ENCODE assay signal across 7 mouse cellular contexts in genomic region chr13:62712611-62713010, GRCm38 (mm10). TPM values are rescaled to one million over a fixed set of nuclear protein-coding genes. Genes with fewer than 3 reads are reported as not detected.
DNase-seq lines count a peak whose midpoint lies in the region; ATAC-seq and TF ChIP-seq lines count a peak whose summit lies in the region.
"Not testable (repeated sequence)": the region's sequence is repeated elsewhere in the genome, so short reads cannot be mapped to it uniquely, and the experiment has no call there.
"Had no signal": no experiment of that assay in that cellular context is flagged by ENCODE, and none has a peak within 500 bp of the region (broad histone marks: within the 10 kb centered on the region; RNA-seq: fewer than 3 reads in every experiment).

No protein-coding gene starts in this region.

- H3K36me3 ChIP-seq in E14TG2a.4 (ENCODE audit: insufficient read depth, low read length); kidney, postnatal 0 days (ENCODE audit: insufficient read depth, low read length): not testable (repeated sequence)

- not testable (repeated sequence) for ATAC-seq in kidney, postnatal 0 days (replicated peaks; ENCODE audit: low FRiP score, low read depth)

- DNase-seq in 3134 (ENCODE audit: extremely low read depth, insufficient read length, low spot score): peak; percentile 15
- peak; percentile 56 for DNase-seq in ES-CJ7 (ENCODE audit: low read depth, low spot score)
- DNase-seq in MEL-GATA-1-ER (ENCODE audit: extremely low read depth, low read depth): peak; percentile 19
- peak; percentile 72 for DNase-seq in ZHBTc4 (ENCODE audit: low read depth, low spot score)
- DNase-seq in kidney, postnatal 0 days (ENCODE audit: low spot score): peak; percentile 2

- not testable (repeated sequence) for H3K4me2 ChIP-seq in kidney, postnatal 0 days (ENCODE audit: low read length)

- WGBS in kidney, postnatal 0 days: 90% methylated on average over 8 of the region's 8 CpGs

- H3K9me3 ChIP-seq in E14TG2a.4 (ENCODE audit: low read length); kidney, postnatal 0 days (replicated peaks; ENCODE audit: low read length): not testable (repeated sequence)

- not testable (repeated sequence) for H3K4me1 ChIP-seq in E14TG2a.4 (replicated peaks; ENCODE audit: low read depth, low read length); kidney, postnatal 0 days (replicated peaks; ENCODE audit: insufficient read depth, low read length)

- H3K9ac ChIP-seq in kidney, postnatal 0 days (ENCODE audit: low read depth, low read length): not testable (repeated sequence)

- not testable (repeated sequence) for H3K27ac ChIP-seq in kidney, postnatal 0 days

- not testable (repeated sequence) for TF ChIP-seq CTCF in E14TG2a.4 (conservative IDR thresholded peaks at IDR 0.05; ENCODE audit: low read length); kidney, postnatal 0 days (IDR thresholded peaks at IDR 0.05; ENCODE audit: low read depth)

- H3K4me3 ChIP-seq in E14TG2a.4 (replicated peaks; ENCODE audit: low read length): peak overlapping the region; percentile 62
- H3K4me3 ChIP-seq in kidney, postnatal 0 days (replicated peaks; ENCODE audit: low read depth, low read length): not testable (repeated sequence)

- H3K27me3 ChIP-seq in E14TG2a.4 (ENCODE audit: insufficient read depth, low read length); kidney, postnatal 0 days (ENCODE audit: insufficient read depth, low read length): not testable (repeated sequence)

RNA-seq across cellular contexts. Expression of gene Platr25, which starts 47.9 kb away (rescaled TPM):
- polyA plus RNA-seq in kidney, postnatal 0 days (2015; fragmentation: Nextera tagmentation; extraction: Ambion mirVana): 18.6 and 19.1 TPM in 2 replicates
- polyA plus RNA-seq: G1E had no signal

Comparison
In these comparisons a context has a peak if more than half of its experiments do, and no peak if none do; other contexts are left out.
1. DNase-seq: peak in every context shown above with its lines; median percentile 72 in ZHBTc4; 56 in ES-CJ7; 19 in MEL-GATA-1-ER; 15 in 3134; 2 in kidney, postnatal 0 days.